Mouse (Mus musculus) adrenal gland, postnatal 36 days (tissue): ENCODE results near the gene Vmn1r94. TPM values are rescaled to one million over a fixed set of nuclear protein-coding genes. Genes with fewer than 3 reads are reported as not detected.
"Not testable (repeated sequence)": the region's sequence is repeated elsewhere in the genome, so short reads cannot be mapped to it uniquely, and the experiment has no call there.

Source experiments
- DNase-seq, 2 experiments: peaks; one replicate each; pipeline ENCODE4 v3.0.0; 2021; ENCODE audit warnings: mixed read lengths in 1 of 2
- long read RNA-seq, 2 experiments: library from polyadenylated mRNA; stranded (forward); transcript quantifications; one replicate each; pipeline ENCODE4 v2.0.0; 2021; ENCODE audit warnings: borderline sequencing depth in 2 of 2
- total RNA-seq, 2 experiments: library from RNA; stranded (reverse); gene quantifications; 2 replicates each; pipeline ENCODE4 v1.2.3; 2021

The Vmn1r94 gene
- total RNA-seq, result not detected
- long read RNA-seq, experiment 1, result 0 reads
- long read RNA-seq, experiment 2, result 0 reads

- DNase-seq, result not testable (repeated sequence)
Observed at GRCm38 (mm10) chr7:20168277-20168676, at the start of gene Vmn1r94. Gene Vmn1r94, minus strand, starts transcription at chr7:20168377.

DNA sequence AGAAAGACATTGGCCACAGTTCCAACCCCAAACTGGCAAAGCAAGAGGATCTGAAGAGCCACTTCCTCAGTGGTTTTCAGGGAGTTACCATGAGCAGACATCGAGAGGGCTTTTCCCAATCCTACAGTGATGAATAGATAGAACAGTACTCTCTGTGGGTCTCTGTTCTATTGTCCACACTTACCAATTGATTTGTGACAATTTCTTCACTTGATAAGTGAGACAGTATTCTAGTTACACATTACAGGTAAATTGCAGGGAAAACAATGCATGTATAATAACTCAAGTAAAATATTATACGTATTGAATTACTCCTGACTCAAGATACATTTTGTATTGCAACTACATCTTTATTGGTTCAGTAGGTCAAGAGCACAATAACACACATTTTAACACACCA, 37.3 kb upstream of the Vmn1r94 start, which contains the start of gene Gm6164:
Gm6164 (minus strand) TSS at position 101 of the 400 bp plus-strand sequence.
- DNase-seq, result not testable (repeated sequence)

GRCm38 (mm10) chr7:20193410-20193809, 25.2 kb upstream of the Vmn1r94 start, which contains the start of gene Vmn1r95:
Gene Vmn1r95, plus strand, starts transcription at chr7:20193710.
- DNase-seq, result not testable (repeated sequence)

GRCm38 (mm10) chr7:20138988-20139387, 29.2 kb downstream of the Vmn1r94 start, which contains the start of gene Vmn1r93:
Gene Vmn1r93, minus strand, starts transcription at chr7:20139088.
- not testable (repeated sequence) for DNase-seq

DNA sequence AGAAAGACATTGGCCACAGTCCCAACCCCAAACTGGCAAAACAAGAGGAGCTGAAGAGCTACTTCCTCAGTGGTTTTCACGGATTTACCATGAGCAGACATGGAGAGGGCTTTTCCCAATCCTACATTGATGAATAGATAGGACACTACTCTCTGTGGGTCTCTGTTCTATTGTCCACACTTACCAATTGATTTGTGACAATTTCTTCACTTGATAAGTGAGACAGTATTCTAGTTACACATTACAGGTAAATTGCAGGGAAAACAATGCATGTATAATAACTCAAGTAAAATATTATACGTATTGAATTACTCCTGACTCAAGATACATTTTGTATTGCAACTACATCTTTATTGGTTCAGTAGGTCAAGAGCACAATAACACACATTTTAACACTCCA, 45.7 kb downstream of the Vmn1r94 start, which contains the start of gene Gm16442:
Gm16442 (minus strand) TSS at position 101 of the 400 bp plus-strand sequence.
- not testable (repeated sequence) for DNase-seq

Other genes starting within 250 kb of the Vmn1r94 start
- 10 to 100 TPM; 28.8 to 33.7 TPM for gene Pvr, start 247.2 kb downstream of the Vmn1r94 start, total RNA-seq
- gene Igsf23, start 217.6 kb downstream of the Vmn1r94 start, total RNA-seq, result not detected
- gene Ceacam20, start 203.0 kb downstream of the Vmn1r94 start, total RNA-seq, result not detected
- not detected for gene Nlrp9b, start 176.9 kb downstream of the Vmn1r94 start, total RNA-seq
- gene Vmn1r91, start 68.7 kb downstream of the Vmn1r94 start, total RNA-seq, result not detected
- not detected for gene Gm16442, start 45.8 kb downstream of the Vmn1r94 start, total RNA-seq
- gene Vmn1r93, start 29.3 kb downstream of the Vmn1r94 start, total RNA-seq, result not detected
- gene Vmn1r95, start 25.3 kb upstream of the Vmn1r94 start, total RNA-seq, result not detected
- gene Gm6164, start 37.2 kb upstream of the Vmn1r94 start, total RNA-seq, result not detected
- gene Gm4498, start 65.5 kb upstream of the Vmn1r94 start, total RNA-seq, result not detected
- not detected for gene Gm5890, start 94.5 kb upstream of the Vmn1r94 start, total RNA-seq
- not detected for gene Gm4133, start 165.7 kb upstream of the Vmn1r94 start, total RNA-seq
- gene Gm5728, start 207.0 kb upstream of the Vmn1r94 start, total RNA-seq, result not detected
- not detected for gene Vmn1r100, start 249.6 kb upstream of the Vmn1r94 start, total RNA-seq